Mouse (Mus musculus): Measurements from ENCODE around the gene Fto. TPM values are rescaled to one million over a fixed set of nuclear protein-coding genes. Genes with fewer than 3 reads are reported as not detected.

The Fto gene
- total and polyA plus RNA-seq, 3 experiments = 8.4 to 43.2 (median 15.7) TPM

DNA sequence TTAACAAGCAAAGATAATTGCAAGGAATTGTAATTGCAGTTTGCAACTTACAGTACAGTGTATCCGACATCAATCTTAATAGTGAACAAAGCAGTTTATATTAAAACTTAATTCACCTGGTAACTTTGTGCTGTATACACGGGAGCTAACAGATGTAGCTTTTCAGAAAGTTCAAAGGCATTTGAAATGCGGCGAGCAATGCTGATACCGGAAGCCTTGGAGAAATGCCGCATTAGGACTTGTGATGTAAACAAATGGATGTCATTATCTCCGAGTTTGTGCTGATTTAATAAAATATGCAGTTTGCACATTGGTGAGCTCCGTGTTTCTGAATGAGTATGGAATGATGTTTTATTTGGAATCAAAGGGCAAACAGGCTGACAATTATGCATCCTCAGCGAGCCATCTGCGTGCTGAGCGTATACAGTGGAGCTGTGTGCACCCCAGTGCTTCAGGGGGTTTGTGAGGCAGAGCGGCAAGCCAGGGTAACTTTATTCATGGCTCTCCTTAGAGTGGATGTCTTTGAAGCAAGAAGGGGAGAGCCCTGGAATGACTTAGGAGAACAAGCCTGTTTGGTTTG is 280.0 kb downstream of the Fto start:
- no peak overlapping the region for H3K9ac ChIP-seq (ENCODE audit: insufficient read depth, low read depth)
- H3K9me3 ChIP-seq (replicated peaks; ENCODE audit: low read length) = no peaks in the 10 kb centered on the region
- in situ Hi-C loops (cut with MboI; ENCODE audit: low pct_ligation_motif_present, low pct_unique_long_range_greater_than_20kb, low sequenced_read_pairs) = no loop called here
- TF ChIP-seq PAX5 (IDR thresholded peaks at IDR 0.05; ENCODE audit: low read length) (no peak), MXI1 (IDR thresholded peaks at IDR 0.05; ENCODE audit: low read depth, low read length) (no peak), NRF1 (IDR thresholded peaks at IDR 0.05; ENCODE audit: low read depth, low read length) (no peak), TCF12 (IDR thresholded peaks at IDR 0.05; ENCODE audit: low read depth, low read length) (no peak), CHD2 (IDR thresholded peaks at IDR 0.05; ENCODE audit: low read length) (no peak), SIN3A (IDR thresholded peaks at IDR 0.05; ENCODE audit: low read length) (no peak), POLR2AphosphoS2 (IDR thresholded peaks at IDR 0.05; ENCODE audit: low read depth, low read length) (no peak), MAFK (IDR thresholded peaks at IDR 0.05; ENCODE audit: insufficient replicate concordance, low read length) (no peak), ELF1 (IDR thresholded peaks at IDR 0.05; ENCODE audit: low read depth, low read length) (no peak), SMC3 (IDR thresholded peaks at IDR 0.05; ENCODE audit: low read depth, low read length) (no peak), BHLHE40 (IDR thresholded peaks at IDR 0.05; ENCODE audit: low read depth, low read length) (no peak), CTCF (conservative IDR thresholded peaks at IDR 0.05 in 1 of 2, IDR thresholded peaks at IDR 0.05 in 1 of 2; ENCODE audit: low read depth in 2 of 2, low read length in 2 of 2) (no peak), TBP (conservative IDR thresholded peaks at IDR 0.05; ENCODE audit: low read depth, low read length) (no peak), JUND (conservative IDR thresholded peaks at IDR 0.05; ENCODE audit: low read depth, low read length) (no peak)
- DNase-seq (ENCODE audit: extremely low read depth) = no peak
- no peaks in the 10 kb centered on the region for H3K27me3 ChIP-seq (replicated peaks)
- H3K27ac ChIP-seq (ENCODE audit: insufficient read depth, low read depth) = no peak overlapping the region
- H3K36me3 ChIP-seq (replicated peaks in 1 of 2; ENCODE audit: control insufficient read depth in 1 of 2, insufficient read depth in 1 of 2, low read length in 1 of 2) = peaks cover 0 to 5% of the 10 kb centered on the region in 2 experiments
- no peak overlapping the region for H3K4me2 ChIP-seq (ENCODE audit: insufficient read depth, low read depth, poor library complexity, severe bottlenecking)
- H3K4me3 ChIP-seq (replicated peaks in 1 of 3; ENCODE audit: low read depth in 2 of 3, low read length in 2 of 3, poor library complexity in 1 of 3) = no peak overlapping the region
- H3K79me2 ChIP-seq (replicated peaks; ENCODE audit: control insufficient read depth, extremely low read depth, insufficient read depth, poor library complexity, severe bottlenecking) = no peaks in the 10 kb centered on the region
- dilution Hi-C loops (cut with MboI; ENCODE audit: extremely low pct_ligation_motif_present, extremely low pct_unique_long_range_greater_than_20kb, low sequenced_read_pairs) = no loop called here
- H3K4me1 ChIP-seq (ENCODE audit: control insufficient read depth in 1 of 2, insufficient read depth in 2 of 2) = peaks cover 0 to 3% of the 10 kb centered on the region in 2 experiments; a peak in 1 of 4 replicates

DNA sequence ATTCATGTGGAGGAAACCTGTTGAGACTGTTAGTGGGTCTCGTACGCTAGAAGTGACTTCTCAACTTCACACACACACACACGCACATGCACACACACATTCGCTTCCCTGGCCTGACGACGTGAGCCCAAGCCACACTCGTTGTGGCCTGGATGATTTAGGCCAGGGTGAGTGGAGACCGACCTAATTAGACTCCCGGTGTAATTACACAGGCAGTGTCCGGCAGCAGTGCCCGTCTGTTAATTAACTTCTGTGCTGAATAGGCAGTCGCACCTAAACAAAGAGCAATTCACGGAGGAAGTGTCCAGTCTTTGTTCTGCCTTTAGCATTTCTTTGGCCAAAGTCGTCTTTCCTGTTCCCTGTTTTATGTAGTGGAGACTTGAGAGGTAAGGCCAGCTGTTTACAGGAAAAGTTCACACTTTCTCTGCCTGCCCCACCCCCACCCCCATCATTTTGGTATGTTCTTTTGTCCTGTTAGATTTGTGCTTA is 286.1 kb downstream of the Fto start:
- dilution Hi-C loops (cut with MboI; ENCODE audit: extremely low pct_ligation_motif_present, extremely low pct_unique_long_range_greater_than_20kb, low sequenced_read_pairs) = no loop called here
- in situ Hi-C loops (cut with MboI; ENCODE audit: low pct_ligation_motif_present, low pct_unique_long_range_greater_than_20kb, low sequenced_read_pairs) = no loop called here
- Histone ChIP-seq H3K36me3 (replicated peaks in 1 of 2; ENCODE audit: control insufficient read depth in 1 of 2, insufficient read depth in 1 of 2, low read length in 1 of 2) (peaks cover 5 to 47% of the 10 kb centered on the region in 2 experiments), H3K4me2 (ENCODE audit: insufficient read depth, low read depth, poor library complexity, severe bottlenecking) (no peak overlapping the region), H3K27me3 (replicated peaks) (no peaks in the 10 kb centered on the region), H3K79me2 (replicated peaks; ENCODE audit: control insufficient read depth, extremely low read depth, insufficient read depth, poor library complexity, severe bottlenecking) (no peaks in the 10 kb centered on the region), H3K4me3 (replicated peaks in 1 of 3; ENCODE audit: low read depth in 2 of 3, low read length in 2 of 3, poor library complexity in 1 of 3) (no peak overlapping the region), H3K9ac (ENCODE audit: insufficient read depth, low read depth) (no peak overlapping the region), H3K4me1 (ENCODE audit: control insufficient read depth in 1 of 2, insufficient read depth in 2 of 2) (no peaks in the 10 kb centered on the region), H3K27ac (ENCODE audit: insufficient read depth, low read depth) (no peak overlapping the region), H3K9me3 (replicated peaks; ENCODE audit: low read length) (peaks cover 21% of the 10 kb centered on the region)
- TF ChIP-seq NELFE (IDR thresholded peaks at IDR 0.05; ENCODE audit: low read depth, low read length) = no peak
- TF ChIP-seq POLR2AphosphoS2 (IDR thresholded peaks at IDR 0.05; ENCODE audit: low read depth, low read length) = no peak
- TF ChIP-seq ELF1 (IDR thresholded peaks at IDR 0.05; ENCODE audit: low read depth, low read length) = no peak
- no peak for TF ChIP-seq MYC (IDR thresholded peaks at IDR 0.05; ENCODE audit: low read depth, low read length)
- TF ChIP-seq RCOR1 (conservative IDR thresholded peaks at IDR 0.05; ENCODE audit: low read depth, low read length) = no peak
- TF ChIP-seq EP300 (IDR thresholded peaks at IDR 0.05; ENCODE audit: low read length) = no peak
- TF ChIP-seq MAX (IDR thresholded peaks at IDR 0.05; ENCODE audit: low read length) = no peak
- no peak for TF ChIP-seq ZKSCAN1 (IDR thresholded peaks at IDR 0.05; ENCODE audit: borderline replicate concordance, low read depth, low read length)
- DNase-seq (ENCODE audit: extremely low read depth) = no peak

Measured in CH12.LX (cell line).